In genomic region chrX:35924705-35925264, GRCm38 (mm10) we compare ENCODE assay signal across 20 mouse cellular contexts. TPM values are rescaled to one million over a fixed set of nuclear protein-coding genes. Genes with fewer than 3 reads are reported as not detected.
A peak's percentile ranks its signal among the peaks of the same experiment; 100 is the strongest.
DNase-seq lines count a peak whose midpoint lies in the region; ATAC-seq and TF ChIP-seq lines count a peak whose summit lies in the region.
"Had no signal": no experiment of that assay in that cellular context is flagged by ENCODE, and none has a peak within 500 bp of the region (broad histone marks: within the 10 kb centered on the region; RNA-seq: fewer than 3 reads in every experiment).

No protein-coding gene starts in this region.

- H3K27me3 ChIP-seq in hindbrain, postnatal 0 days (ENCODE audit: insufficient read depth, low read length): no peaks in the 10 kb centered on the region
- no peaks in the 10 kb centered on the region for H3K27me3 ChIP-seq in hindbrain, embryonic 16.5 days (replicated peaks; ENCODE audit: control insufficient read depth, insufficient read depth, low read length)
- H3K27me3 ChIP-seq: embryonic facial prominence, embryonic 15.5 days; heart, embryonic 12.5 days; limb, embryonic 15.5 days; midbrain, embryonic 12.5 days had no signal

- no peaks in the 10 kb centered on the region for H3K36me3 ChIP-seq in hindbrain, postnatal 0 days (ENCODE audit: insufficient read depth, low read length)
- H3K36me3 ChIP-seq in hindbrain, embryonic 16.5 days (ENCODE audit: control insufficient read depth, insufficient read depth, low read length): no peaks in the 10 kb centered on the region
- H3K36me3 ChIP-seq: embryonic facial prominence, embryonic 15.5 days; heart, embryonic 12.5 days; limb, embryonic 15.5 days; midbrain, embryonic 12.5 days had no signal

- no peak overlapping the region for H3K27ac ChIP-seq in hindbrain, postnatal 0 days
- H3K27ac ChIP-seq in hindbrain, embryonic 16.5 days (ENCODE audit: low read depth, low read length): no peak overlapping the region
- H3K27ac ChIP-seq: embryonic facial prominence, embryonic 15.5 days; kidney, postnatal 0 days; limb, embryonic 15.5 days; midbrain, embryonic 12.5 days had no signal

- H3K4me3 ChIP-seq in hindbrain, postnatal 0 days (ENCODE audit: low read length): no peak overlapping the region
- H3K4me3 ChIP-seq in hindbrain, embryonic 16.5 days (ENCODE audit: low read length): no peak overlapping the region
- H3K4me3 ChIP-seq: embryonic facial prominence, embryonic 15.5 days; heart, embryonic 12.5 days; limb, embryonic 15.5 days; midbrain, embryonic 12.5 days had no signal

- H3K9ac ChIP-seq in hindbrain, postnatal 0 days (replicated peaks; ENCODE audit: low read length): no peak overlapping the region
- no peak overlapping the region for H3K9ac ChIP-seq in hindbrain, embryonic 16.5 days (ENCODE audit: low read depth, low read length)
- H3K9ac ChIP-seq: embryonic facial prominence, embryonic 15.5 days; heart, embryonic 12.5 days; limb, embryonic 15.5 days; liver, postnatal 0 days; midbrain, embryonic 12.5 days had no signal

- TF ChIP-seq CTCF in hindbrain, postnatal 0 days (IDR thresholded peaks at IDR 0.05; ENCODE audit: low read depth): no peak

- WGBS in hindbrain, postnatal 0 days: 73% methylated on average over 1 of the region's 1 CpGs
- 64% methylated on average over 1 of the region's 1 CpGs for WGBS in hindbrain, embryonic 16.5 days

- no peak overlapping the region for H3K4me2 ChIP-seq in hindbrain, postnatal 0 days (ENCODE audit: low read depth, low read length)
- no peak overlapping the region for H3K4me2 ChIP-seq in hindbrain, embryonic 16.5 days (ENCODE audit: low read length)
- H3K4me2 ChIP-seq: embryonic facial prominence, embryonic 15.5 days; heart, embryonic 12.5 days; limb, embryonic 15.5 days; midbrain, embryonic 12.5 days had no signal

- peak; percentile 43; the same call in 1 of the 2 replicates for ATAC-seq in hindbrain, postnatal 0 days
- ATAC-seq in hindbrain, embryonic 16.5 days: no peak
- ATAC-seq in granulocyte monocyte progenitor cell, adult 5-6 weeks (replicated peaks; ENCODE audit: poor library complexity, severe bottlenecking): peak; percentile 35; the same call in 1 of the 2 replicates
- ATAC-seq: forebrain, embryonic 14.5 days; intestine, embryonic 16.5 days; liver, postnatal 0 days had no signal

- no peaks in the 10 kb centered on the region for H3K9me3 ChIP-seq in hindbrain, postnatal 0 days (ENCODE audit: low read length)
- no peaks in the 10 kb centered on the region for H3K9me3 ChIP-seq in hindbrain, embryonic 16.5 days (ENCODE audit: control insufficient read depth, low read length)
- H3K9me3 ChIP-seq: embryonic facial prominence, embryonic 15.5 days; heart, embryonic 12.5 days; limb, embryonic 15.5 days; midbrain, embryonic 12.5 days had no signal

- peak; percentile 7 for DNase-seq in hindbrain, postnatal 0 days (ENCODE audit: low spot score)
- DNase-seq in thymus, postnatal 4 days: peak; percentile 16
- DNase-seq in thymus, postnatal 10 days (ENCODE audit: low spot score in 2 of 2): no peak
- DNase-seq in urinary bladder, postnatal 25 days (ENCODE audit: low spot score): no peak
- no peak for DNase-seq in frontal cortex, adult 2 months (ENCODE audit: extremely low spot score in 1 of 2, low spot score in 1 of 2)
- DNase-seq: adrenal gland, postnatal 36 days; gastrocnemius, postnatal 25 days; heart, postnatal 4 days; liver, postnatal 0 days; lung, postnatal 36 days; right cerebral cortex, postnatal 14 days had no signal

- H3K4me1 ChIP-seq in hindbrain, postnatal 0 days (ENCODE audit: insufficient read depth, low read length): no peaks in the 10 kb centered on the region
- no peaks in the 10 kb centered on the region for H3K4me1 ChIP-seq in hindbrain, embryonic 16.5 days (ENCODE audit: control insufficient read depth, insufficient read depth, low read depth, low read length)
- H3K4me1 ChIP-seq: embryonic facial prominence, embryonic 15.5 days; limb, embryonic 15.5 days; midbrain, embryonic 12.5 days had no signal

RNA-seq across cellular contexts. Expression of gene Dock11, which starts 36.2 kb away (rescaled TPM):
- 17.9 and 22.1 TPM in 2 replicates for total RNA-seq in hindbrain, postnatal 0 days (2014; rRNA removed)
- 7.0 and 7.8 TPM in 2 replicates for polyA plus RNA-seq in hindbrain, postnatal 0 days (2015; fragmentation: Nextera tagmentation; extraction: Ambion mirVana)
- polyA plus RNA-seq in hindbrain, embryonic 16.5 days (2015; fragmentation: Nextera tagmentation; extraction: Ambion mirVana): 9.9 and 12.8 TPM in 2 replicates
- 60.7 and 81.5 TPM in 2 replicates for total RNA-seq in granulocyte monocyte progenitor cell, adult 5-6 weeks (2014; fragmentation: Nextera tagmentation)
- 98.3 and 111 TPM in 2 replicates for total RNA-seq in granulocyte monocyte progenitor cell, adult 5-6 weeks (2017)
- polyA plus RNA-seq in frontal cortex, adult 2 months (2012; rRNA removed): 7.5 and 8.3 TPM in 2 replicates

Comparison
In these comparisons a context has a peak if more than half of its experiments do, and no peak if none do; other contexts are left out.
1. DNase-seq: peak in hindbrain, postnatal 0 days (single experiment) and thymus, postnatal 4 days (single experiment); none in thymus, postnatal 10 days (0 of 2), urinary bladder, postnatal 25 days (single experiment) and frontal cortex, adult 2 months (0 of 2).